Mouse (Mus musculus) lung, postnatal 36 days (tissue): ENCODE measurements at regions not wholly inside any gene's neighbourhood (a gene's known extent, or its start where the extent isn't known, plus 50 kb on each side); places are given as distances from the start of the nearest gene placed in this dataset.
A peak's percentile ranks its signal among the peaks of the same experiment; 100 is the strongest.

Experiments used
- DNase-seq: peaks from one replicate; pipeline ENCODE4 v3.0.0; 2022; ENCODE audit warnings: mixed read lengths

DNA sequence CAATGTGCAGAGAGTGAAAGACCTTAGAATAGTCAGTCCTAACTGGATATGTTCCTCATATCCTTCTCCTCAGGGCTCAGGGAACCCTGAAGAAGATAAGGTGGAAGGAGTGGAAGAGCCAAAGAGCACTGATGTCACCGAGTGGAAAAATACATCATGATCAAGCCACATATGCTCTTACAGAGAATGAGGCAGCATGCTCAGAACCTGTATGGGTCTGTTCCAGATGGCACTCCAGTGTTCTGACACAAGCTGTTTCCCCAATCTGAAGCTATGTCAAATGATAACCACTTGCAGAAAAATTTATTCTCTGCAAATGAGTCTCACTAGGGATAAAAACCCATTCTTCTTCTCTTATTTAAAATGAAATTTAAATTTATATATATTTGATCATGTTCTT, 572.6 kb upstream of the Robo2 start:
- DNase-seq, result no peak

DNA sequence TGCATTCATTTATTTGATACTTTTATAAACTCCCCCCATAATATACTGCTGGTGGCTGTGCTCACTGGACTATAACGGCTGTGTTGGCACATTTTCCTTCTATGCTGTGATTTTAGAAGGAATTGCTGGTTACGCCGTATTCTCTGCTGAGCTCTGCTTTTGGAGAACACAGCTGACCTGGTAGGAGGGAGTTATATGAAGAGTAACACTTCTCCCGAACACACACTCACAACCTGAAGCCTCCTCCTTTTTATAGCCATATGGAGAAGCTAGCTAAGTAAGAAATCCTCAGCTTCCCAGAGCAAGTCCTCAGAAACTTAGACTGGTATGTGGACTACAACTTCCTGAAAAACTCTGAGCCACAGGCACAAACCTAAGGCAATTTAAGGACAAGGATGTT, 554.5 kb upstream of the Robo2 start:
- no peak for DNase-seq

DNA sequence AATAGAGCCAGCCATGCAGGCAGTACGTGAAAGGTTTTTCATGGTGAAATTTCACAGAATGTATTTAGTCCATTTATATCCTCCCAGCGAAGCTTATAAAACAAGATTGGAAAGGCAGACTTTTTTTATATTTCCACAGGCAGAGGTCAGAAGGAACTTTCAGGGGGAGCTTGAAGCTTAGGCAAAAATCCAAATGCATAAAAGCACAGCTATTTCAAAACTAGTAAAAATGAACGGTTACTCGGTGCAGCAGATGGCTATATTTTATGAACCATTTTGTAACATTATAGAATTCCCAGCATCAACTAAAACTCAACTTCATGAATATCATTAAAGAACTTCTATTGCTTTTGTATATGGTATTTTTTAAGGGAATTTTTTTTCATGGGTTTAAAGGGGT, 518.1 kb upstream of the Robo2 start:
- DNase-seq, result no peak

DNA sequence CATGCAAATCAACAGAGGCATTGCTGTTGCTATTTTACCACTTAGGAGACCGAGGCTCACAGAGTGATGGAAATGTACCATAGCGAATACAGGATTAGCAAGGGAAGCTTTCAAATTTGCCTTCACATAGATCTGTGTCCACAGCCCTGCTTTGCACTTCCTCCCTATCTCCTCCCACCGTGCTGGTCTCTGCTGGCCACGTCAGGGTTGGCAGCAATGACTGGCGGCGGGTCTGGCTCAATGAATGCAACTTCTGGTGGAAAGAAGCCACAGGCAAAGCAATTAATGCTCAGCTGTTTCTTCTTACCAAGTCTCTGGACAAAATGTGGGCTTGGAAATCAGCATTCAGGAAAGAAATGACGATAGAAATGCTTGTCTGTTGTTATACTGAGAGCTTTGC, 489.2 kb upstream of the Robo2 start:
- DNase-seq, result peak; percentile 2

DNA sequence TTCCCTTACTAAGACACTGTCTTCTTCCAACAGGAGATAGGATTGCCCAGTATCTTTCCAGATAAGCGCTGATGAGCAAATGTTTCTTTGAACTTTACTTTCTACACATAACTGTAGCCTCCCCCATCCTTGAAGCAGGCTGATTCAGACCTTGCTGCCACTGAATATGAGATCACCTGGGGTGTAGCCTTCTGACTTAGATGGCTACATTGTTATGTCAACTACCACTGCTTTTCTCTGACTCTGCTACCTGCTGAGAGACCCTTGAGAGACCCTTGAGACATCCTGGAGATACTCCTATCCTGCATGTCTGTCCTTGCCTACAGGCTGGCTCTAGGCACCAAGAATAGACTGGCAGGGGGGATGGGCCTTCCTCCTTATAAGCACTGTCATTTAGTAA, 476.1 kb upstream of the Robo2 start:
- no peak for DNase-seq

DNA sequence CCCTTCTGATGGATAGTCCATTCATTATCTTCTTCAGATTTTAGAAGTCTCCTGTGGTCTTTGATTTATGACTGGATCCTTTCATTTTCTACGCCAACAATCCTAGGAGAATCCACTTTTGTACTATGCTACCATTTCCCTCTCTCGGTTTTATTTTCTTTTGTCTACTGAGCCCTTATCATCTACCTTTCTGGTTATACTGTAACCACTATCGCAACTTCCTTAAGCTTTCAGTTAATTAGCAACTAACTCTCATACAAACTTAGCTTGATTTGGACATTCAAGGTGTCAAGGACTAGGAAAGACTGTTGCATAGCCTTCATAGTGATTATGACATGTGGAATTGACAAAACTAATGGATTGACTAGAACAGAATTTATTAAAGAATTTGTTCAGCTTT, 467.0 kb upstream of the Robo2 start:
- no peak for DNase-seq

DNA sequence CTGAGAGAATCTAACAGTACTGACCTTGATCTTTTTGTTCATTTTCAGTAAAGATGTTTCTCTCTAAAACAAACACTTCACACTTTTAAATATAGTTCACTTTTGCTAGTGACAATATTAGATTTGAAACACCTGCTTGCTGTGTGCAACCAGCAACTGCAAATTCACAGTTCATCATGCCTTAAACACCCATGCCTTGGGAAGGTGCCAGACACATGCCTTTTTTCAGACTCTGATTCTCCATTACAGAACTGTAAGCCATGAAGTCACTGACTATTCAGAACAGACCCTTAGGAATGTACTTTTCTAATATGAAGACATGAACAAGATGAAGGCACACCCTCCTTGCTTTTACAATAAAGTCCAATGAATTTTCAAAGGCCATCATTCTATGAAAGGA, 462.1 kb upstream of the Robo2 start:
- DNase-seq, result no peak

DNA sequence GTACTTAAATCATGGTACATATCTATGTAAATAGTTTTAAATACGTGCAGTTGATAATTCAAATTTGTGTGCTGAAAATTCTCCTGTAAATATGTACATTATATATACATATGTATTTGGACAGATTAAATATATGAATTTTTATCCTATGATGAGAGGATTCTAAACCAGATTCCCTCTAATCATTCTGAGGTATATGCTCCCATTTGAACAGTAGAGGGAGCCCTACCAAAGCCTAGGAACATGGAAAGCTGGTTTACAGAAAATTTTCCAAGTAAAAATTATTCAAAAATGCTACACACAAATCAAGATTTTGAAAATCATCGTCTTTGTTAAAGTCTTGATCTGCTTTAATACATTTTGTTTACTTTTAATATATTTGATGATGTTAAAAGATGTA, 446.1 kb upstream of the Robo2 start:
- DNase-seq, result no peak

DNA sequence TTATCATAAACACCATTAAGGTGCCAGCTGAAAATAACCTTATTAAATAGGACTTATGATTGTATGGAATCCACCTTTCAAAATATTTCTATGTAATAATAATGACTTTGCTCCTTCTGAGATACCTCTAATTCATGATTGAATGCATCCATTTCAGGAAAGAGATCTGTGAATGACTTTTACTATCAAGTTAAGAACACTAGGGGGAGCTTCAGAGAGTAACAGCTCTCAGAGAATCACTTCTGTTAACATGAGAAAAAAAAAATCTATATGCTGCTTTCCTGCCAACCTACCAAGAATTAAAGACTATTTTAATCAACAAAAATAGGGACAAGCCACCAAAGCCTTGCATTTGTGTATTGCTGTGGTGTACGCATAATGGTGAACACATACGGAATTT, 428.4 kb upstream of the Robo2 start:
- no peak for DNase-seq

DNA sequence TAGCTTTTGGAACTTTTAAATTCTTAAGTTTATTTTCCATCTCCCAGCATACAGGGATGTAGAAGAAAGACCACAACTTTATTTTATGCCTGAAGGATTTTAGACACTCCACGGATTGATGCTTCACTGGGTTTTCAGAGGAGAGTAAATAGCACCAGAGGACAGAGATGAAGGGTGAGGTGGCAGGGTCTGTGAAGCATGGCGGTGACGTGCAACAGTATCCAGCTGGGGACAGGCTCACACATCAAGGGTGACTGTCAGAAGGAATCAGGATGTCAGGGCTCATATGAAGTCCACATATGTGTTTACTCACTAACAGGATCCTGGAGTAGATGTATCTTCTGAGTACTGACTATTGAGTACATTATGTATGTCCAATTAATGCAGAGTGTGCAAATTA, 402.8 kb upstream of the Robo2 start:
- no peak for DNase-seq

DNA sequence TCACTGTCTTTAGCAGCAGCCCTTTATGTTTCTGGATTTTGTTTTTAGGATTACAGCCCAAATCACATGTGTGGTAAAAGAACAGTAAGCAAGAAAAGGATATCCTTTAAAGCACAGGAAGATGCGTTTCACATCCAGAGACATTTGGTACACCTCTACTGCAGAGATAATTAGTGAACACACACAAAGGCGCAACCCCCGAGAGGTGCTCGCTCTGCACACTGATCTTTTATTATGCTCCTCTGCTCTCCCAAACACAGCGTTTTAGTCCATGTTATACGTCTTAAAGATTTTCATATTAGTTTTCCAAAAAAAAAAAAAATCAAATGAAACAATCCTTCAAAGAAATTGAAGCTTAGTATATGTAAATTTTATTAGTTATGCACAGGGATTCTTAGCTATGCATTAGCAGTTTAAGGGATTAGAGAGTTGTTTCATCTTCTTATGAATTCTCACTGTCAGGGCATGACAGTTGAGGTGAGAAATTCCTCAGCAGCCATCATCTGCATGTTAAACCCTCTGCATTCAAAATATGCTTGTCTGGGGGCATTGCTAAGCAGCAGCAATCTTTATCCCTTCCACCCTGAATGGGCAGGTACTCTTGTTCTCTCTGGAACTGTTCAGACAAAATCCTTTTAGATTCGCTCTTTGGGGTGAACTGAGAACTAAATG, 397.7 kb upstream of the Robo2 start:
- no peak for DNase-seq

DNA sequence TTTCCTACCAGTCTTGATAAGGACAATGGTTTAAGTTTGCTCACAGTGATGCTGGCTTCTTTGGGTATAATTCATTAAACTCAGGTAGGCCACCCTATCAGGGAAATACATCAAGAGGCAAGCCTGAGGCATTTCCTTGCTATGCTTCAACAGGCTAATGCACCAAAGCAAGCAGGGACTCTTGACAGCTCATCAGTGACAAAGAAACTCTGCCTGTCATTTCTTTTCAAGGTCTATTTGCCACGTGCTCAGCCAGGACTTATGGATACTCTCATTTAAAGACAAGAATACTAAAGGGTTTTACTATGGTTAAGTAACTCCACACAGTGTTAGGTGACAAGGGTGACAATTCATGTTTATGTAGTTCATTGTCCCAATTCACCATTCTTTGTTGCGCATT, 395.1 kb upstream of the Robo2 start:
- DNase-seq, result no peak

DNA sequence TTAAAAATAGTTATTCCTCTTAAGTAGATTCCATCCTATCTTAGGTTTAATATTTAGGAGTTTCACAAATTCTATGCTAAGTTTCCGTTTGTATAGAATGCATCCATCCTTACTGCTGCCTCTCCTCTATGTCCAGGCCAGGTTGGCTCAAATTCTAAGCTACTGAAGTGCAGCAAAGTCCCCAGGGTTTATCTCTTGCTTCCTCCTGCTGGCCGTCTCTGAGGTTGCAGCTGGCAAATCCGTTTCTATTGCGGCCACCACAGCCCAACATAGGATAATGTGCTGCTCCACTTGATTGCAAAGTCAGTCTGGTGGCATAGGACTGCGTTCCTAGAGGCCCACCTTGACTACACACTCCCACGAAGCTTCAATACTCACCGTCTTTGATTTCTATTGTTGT, 389.7 kb upstream of the Robo2 start:
- peak; percentile 19 for DNase-seq

DNA sequence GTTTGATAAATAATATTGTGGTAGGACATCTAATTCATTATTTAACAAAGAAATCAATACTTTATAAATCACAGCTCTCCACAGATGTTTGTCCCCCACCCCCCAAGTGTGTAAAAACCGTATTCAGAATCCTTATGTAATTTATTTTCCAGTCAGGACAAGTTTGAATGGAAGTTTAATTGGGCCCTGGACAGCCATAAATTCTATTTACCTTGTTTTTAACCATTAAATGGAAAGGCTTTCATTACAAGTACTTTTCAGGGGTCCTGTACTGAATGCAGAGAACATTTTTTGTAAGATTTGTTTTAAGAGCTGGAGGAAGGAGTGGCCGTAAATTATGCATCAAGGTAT, 384.7 kb upstream of the Robo2 start:
- no peak for DNase-seq

DNA sequence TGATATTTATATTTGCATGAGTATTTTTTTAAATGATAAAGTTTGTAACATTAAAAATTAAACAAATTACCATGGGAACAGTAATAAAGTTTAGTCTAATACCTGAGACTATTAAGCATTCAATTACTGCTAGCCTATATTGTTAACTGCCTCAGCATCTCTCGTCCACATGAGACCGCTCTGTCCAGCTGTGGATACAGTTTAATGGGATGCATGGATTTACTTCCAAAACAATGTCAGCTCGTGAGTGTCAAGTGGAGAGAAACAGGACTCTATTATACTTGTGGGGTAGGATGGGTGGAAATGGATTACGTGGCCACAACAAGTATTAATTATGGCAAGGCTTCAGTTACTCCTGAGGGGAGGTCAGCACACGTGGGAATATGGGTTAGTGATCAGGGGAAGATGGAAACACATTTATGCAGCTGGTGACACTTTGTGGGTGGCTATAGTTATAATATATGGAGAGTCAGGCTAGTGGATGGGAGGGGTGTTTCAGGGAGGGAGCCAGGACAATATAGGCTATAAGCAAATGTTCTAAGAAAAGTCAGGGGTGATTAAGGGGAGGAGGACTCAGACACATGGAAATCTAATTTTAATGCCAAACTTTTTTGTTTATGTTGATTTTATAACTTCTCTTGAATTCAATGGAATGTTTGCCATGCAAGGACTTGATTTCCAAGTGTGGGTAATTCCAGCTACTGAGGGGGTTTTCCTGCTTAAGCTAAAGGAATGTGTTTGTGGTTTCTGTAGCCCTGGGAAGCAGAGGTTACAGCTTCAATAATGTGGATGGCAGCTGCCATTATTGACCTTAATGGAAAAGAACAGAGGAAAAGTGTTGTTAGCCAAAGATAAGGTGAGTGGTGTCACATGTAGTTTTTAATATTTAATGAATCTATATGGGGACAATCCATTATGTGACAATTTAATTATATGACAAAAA, 384.0 kb upstream of the Robo2 start:
- DNase-seq, result no peak

DNA sequence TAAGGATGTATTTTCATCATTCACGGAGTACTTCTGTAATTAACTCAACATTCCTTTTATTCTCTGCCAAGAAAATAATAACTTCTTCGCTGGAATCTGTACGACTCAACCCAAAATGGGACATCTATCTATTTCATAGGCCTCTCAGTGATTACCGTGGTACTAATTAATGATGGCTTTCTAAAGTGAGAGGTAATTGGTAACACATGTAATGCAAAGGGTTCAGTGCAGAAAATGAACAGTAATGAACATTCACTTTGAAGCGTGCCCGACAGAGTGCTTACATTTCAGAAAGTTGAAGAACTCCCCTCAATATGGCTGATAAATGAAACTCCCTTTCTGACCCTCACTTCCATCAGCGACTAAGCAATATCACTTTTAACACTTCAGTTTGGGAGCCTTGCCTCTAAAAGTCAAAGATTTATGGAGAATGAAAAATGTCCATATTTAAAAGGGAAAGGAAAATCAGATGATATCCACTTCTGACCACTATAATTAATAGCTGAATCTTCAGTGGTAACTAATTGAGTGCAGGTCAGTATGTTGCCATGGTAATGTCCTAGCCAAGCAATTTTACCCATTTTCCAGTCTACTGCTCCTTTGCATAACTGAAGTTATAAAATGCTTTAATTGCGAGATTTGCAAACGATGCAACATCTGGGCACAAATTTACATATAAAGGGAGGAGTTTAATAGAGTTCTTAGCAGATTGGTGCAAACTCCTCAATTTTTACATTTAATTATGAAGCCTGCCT, 373.9 kb upstream of the Robo2 start:
- no peak for DNase-seq

DNA sequence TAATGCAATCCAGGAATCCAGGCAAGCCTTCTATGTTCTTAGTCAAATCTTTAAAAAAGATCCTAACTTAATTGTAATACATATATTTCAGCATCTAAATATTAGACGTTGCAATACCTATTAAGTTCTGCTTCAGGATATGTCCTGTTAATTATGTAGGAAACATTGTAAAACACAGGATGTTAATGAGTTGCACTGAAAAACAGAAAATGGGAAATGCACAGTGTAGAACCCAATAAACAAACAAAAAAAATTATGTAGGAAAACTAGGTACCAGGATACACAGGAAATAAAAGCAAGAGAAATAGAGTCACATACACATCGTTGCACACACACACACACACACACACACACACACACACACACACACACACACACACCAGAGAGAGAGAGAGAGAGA, 368.8 kb upstream of the Robo2 start:
- no peak for DNase-seq

DNA sequence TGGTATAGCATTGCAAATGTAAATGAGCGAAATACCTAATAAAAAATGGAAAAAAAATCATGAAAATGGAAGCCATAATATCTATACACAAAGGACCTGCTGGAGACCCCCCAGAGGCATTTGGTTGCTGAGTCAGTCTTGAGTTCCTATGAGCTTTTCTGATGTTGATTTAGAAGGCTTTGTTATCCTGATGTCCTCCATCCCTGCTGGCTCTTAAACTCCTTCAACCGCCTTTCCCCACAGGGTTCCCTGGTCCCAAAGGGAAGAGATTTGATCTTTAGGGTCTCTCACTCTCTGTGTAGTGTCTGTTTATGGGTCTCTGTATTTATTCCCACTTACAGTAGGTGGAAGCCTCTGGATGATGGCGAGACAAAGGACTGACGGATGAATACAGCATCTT, 356.6 kb upstream of the Robo2 start:
- no peak for DNase-seq

DNA sequence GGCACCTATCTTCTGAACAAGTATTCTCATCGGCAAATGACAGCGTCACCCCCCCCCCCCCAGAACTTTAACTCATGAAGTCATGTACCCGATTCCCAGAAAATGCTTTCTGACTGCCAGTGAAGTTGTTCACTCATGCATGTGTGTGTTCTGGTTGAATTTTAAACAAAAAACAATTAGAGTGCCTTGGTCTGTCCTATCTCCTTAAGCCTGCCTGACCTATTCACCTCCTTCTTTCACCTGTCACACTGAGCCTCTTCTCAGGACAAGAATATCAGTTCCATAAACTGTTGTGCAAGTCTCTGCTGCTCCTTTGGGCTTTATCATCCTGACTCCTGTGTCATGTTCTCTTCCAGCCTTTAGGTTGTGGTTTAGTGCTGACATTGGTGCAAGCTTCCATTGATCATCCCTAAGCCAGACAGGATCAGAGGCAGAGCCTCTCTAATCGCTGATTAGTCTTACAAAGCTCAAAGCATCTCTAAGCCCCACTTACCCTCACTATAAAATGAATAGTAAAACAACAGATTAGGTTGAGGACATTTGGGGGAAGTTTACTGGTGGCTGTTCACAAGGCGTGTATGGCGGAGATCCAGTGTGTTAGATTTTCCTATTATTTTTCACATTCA, 345.2 kb upstream of the Robo2 start:
- no peak for DNase-seq

DNA sequence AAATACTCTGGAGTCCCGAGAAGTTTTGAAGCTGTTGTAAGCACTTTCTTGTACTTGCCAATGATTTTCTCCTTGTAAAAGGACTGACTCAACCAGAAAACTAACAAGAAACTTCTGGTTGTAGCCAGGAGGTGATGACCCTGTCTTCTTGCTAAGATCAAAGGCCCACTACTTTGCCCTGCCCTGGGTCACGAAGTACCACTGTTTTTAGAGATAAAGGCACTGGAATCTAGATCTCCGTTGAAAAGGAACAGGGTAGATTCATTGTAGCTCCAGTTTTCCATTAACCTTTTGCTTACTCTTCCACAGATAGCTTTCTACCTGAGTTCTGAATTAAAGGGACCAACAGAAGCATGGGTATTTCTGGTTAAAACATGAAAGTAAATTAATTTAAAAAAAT, 339.3 kb upstream of the Robo2 start:
- no peak for DNase-seq

DNA sequence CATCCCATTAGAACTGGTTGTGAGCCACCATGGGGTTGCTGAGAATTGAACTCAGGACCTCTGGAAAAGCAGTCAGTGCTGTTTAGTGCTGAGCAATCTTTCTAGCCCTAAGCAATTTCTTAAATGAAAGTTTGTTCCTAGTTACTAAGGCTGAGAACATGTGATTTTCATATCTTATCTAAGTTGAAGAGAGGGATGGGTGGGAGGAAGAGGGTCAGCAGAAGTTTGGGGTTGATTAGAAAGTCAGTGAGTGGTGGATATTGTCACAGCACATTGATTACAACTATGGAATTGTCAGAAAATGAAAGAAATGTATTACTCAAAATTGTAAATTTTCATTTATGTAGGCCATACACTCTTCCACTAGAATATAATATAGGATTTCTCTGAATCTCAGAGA, 337.4 kb upstream of the Robo2 start:
- no peak for DNase-seq

DNA sequence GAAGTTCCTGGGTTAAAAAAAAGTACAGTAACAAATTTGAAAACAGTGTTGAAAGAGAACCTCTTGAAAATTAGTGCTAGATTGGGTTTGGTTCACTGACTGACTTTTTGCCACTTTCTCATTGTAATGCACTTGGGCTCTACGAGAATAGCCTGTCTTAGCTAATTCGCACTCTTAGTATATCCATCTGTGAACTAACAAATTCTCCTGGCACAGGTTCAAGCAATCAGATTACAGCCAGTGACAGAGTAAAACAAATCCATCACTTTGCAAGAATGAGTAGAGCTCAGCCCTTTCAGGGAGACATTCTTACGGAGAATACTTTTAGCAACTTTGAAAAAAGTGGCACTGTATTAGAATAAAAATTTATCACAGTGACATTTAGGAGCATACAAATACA, 331.9 kb upstream of the Robo2 start:
- DNase-seq, result no peak
